Mouse (Mus musculus) spleen, postnatal 14 days (tissue): ENCODE measurements around the gene Nol6.

Experiments used
- DNase-seq, 2 experiments: peaks; one replicate each; pipeline ENCODE4 v3.0.0; 2021 to 2022; ENCODE audit warnings: low spot score in 2 of 2

The Nol6 gene

GRCm38 (mm10) chr4:41118706-41119292, 5.5 kb downstream of the Nol6 start:
- peak; percentile 55 to 69 for DNase-seq

GRCm38 (mm10) chr4:41116817-41117216, 7.4 kb downstream of the Nol6 start:
- DNase-seq = no peak

GRCm38 (mm10) chr4:41115793-41116192, 8.5 kb downstream of the Nol6 start:
- DNase-seq = no peak

- DNase-seq = no peak
Observed at GRCm38 (mm10) chr4:41115074-41115473, 9.2 kb downstream of the Nol6 start.

- no peak for DNase-seq
Observed at GRCm38 (mm10) chr4:41114358-41115070, 9.7 kb downstream of the Nol6 start.

- DNase-seq = no peak
Observed at GRCm38 (mm10) chr4:41108717-41109425, 15.4 kb downstream of the Nol6 start.

GRCm38 (mm10) chr4:41107440-41107839, 16.8 kb downstream of the Nol6 start:
- no peak for DNase-seq

- DNase-seq = no peak
Observed at GRCm38 (mm10) chr4:41102901-41103300, 21.4 kb downstream of the Nol6 start.

- DNase-seq = no peak
Observed at GRCm38 (mm10) chr4:41100986-41101385, 23.3 kb downstream of the Nol6 start.

GRCm38 (mm10) chr4:41098577-41098951, 25.7 kb downstream of the Nol6 start:
- no peak for DNase-seq

- DNase-seq = peak; percentile 38 to 42
Observed at GRCm38 (mm10) chr4:41097871-41098576, 26.2 kb downstream of the Nol6 start, which contains the start of gene Aqp3. Aqp3 (minus strand) TSS chr4:41098183.

GRCm38 (mm10) chr4:41097381-41097780, 26.9 kb downstream of the Nol6 start:
- no peak for DNase-seq

GRCm38 (mm10) chr4:41096794-41097193, 27.5 kb downstream of the Nol6 start:
- DNase-seq = no peak

- no peak for DNase-seq
Observed at GRCm38 (mm10) chr4:41096169-41096568, 28.1 kb downstream of the Nol6 start.

GRCm38 (mm10) chr4:41094361-41094760, 29.9 kb downstream of the Nol6 start:
- DNase-seq = no peak

GRCm38 (mm10) chr4:41092958-41093357, 31.3 kb downstream of the Nol6 start:
- no peak for DNase-seq

- no peak for DNase-seq
Observed at GRCm38 (mm10) chr4:41091391-41091790, 32.9 kb downstream of the Nol6 start.

- no peak for DNase-seq
Observed at GRCm38 (mm10) chr4:41089705-41090104, 34.5 kb downstream of the Nol6 start.

- no peak for DNase-seq
Observed at GRCm38 (mm10) chr4:41089189-41089588, 35.1 kb downstream of the Nol6 start.

GRCm38 (mm10) chr4:41087459-41088298, 36.6 kb downstream of the Nol6 start:
- DNase-seq = peak in 1 of 2 experiments; percentile 20

GRCm38 (mm10) chr4:41086947-41087346, 37.3 kb downstream of the Nol6 start:
- DNase-seq = no peak
